Mouse (Mus musculus): ENCODE measurements around the gene Taldo1. TPM values are rescaled to one million over a fixed set of nuclear protein-coding genes. Genes with fewer than 3 reads are reported as not detected.
A peak's percentile ranks its signal among the peaks of the same experiment; 100 is the strongest.

The Taldo1 gene
- polyA plus RNA-seq, 1 experiment from 2014 or later: 269 TPM

DNA sequence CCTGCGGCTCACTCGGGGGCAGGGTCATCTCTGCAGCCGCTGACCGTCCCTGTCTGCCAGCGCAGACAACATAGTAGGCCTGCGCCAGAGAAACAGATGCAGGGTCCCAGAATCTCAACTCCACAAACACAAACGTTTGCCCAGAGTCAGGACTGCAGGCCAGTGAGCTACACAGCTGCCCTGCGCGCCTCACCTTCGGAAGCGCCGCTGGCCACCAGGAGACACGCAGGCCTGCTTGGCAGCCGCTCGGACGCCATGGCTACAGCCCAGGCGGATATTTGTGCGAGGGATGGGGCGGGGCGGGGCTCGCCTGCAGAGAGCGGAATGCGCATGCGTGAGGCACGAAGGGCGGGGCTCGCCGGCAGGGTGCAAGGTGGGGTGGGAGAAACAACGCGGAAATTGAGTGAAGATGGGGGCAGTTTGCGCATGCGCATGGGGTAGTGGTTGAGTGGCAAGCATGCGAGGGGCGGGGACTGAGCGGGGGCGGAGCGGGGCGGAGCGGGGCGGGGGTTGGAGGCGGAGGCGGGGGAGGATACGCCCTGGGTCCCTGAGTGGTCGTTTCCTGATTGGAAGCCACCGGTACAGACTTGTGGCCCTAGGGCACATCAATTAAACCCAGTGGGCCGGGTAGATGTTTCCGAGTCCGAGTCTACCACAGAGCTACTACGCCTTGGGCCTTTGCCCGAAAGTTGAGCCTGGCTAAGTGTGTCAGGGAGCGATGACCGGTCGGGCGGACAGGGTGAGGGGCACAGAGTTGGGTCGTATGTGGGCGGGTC, 22.0 kb downstream of the Taldo1 start, which contains the start of gene Gatd1:
Gatd1 (minus strand) TSS at position 328 of the 776 bp plus-strand sequence.
- peak within 1 kb of the TSS; percentile 92 for H3K4me2 ChIP-seq
- peak within 1 kb of the TSS; percentile 91 for H3K27ac ChIP-seq (replicated peaks)
- under 1% methylated on average over 51 of the region's 56 CpGs for WGBS
- H3K9me3 ChIP-seq (replicated peaks): no peaks in the 10 kb centered on the region
- peak within 1 kb of the TSS; percentile 70 for H3K4me3 ChIP-seq (replicated peaks)
- peaks cover 22% of the 10 kb centered on the region for H3K36me3 ChIP-seq
- peak within 1 kb of the TSS; percentile 88 for H3K9ac ChIP-seq (replicated peaks)
- H3K27me3 ChIP-seq (replicated peaks): no peaks in the 10 kb centered on the region
- peak; percentile 90 for ATAC-seq (ENCODE audit: low FRiP score)
- H3K4me1 ChIP-seq: peaks cover 22% of the 10 kb centered on the region

DNA sequence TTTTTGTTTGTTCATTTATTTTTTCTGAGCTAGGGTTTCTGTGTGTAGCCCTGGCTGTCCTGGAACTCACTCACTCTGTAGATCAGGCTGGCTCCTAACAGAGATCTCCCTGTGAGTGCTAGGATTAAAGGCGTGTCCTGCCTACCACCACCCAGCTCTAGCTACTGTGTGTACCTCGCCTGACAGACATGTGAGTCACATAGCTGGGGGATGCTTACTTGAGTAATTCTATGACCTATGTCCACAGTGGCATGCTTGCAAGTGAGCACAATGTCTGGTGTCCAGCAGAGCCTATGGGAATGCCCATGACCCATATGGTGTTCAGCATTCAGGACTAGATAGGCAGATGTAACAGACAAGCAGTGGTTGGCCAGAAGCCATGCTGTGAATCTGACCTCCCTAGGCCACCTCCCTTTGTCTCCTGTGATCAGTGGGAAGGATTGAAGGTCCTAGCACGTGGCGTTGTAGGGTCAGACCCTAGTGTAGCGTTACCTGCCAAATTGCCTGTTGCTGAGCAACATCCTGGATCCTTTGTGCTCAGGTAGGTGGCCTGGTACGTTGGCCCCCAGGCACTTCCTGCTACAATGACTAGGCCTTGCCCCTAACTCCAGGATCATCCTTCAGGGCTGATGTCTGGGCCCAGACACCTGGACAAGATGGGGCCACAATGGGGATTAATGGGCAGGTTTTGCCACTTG, 24.3 kb downstream of the Taldo1 start:
- WGBS: 81% methylated on average over 6 of the region's 6 CpGs
- no peaks in the 10 kb centered on the region for H3K36me3 ChIP-seq
- no peak overlapping the region for H3K27ac ChIP-seq (replicated peaks)

DNA sequence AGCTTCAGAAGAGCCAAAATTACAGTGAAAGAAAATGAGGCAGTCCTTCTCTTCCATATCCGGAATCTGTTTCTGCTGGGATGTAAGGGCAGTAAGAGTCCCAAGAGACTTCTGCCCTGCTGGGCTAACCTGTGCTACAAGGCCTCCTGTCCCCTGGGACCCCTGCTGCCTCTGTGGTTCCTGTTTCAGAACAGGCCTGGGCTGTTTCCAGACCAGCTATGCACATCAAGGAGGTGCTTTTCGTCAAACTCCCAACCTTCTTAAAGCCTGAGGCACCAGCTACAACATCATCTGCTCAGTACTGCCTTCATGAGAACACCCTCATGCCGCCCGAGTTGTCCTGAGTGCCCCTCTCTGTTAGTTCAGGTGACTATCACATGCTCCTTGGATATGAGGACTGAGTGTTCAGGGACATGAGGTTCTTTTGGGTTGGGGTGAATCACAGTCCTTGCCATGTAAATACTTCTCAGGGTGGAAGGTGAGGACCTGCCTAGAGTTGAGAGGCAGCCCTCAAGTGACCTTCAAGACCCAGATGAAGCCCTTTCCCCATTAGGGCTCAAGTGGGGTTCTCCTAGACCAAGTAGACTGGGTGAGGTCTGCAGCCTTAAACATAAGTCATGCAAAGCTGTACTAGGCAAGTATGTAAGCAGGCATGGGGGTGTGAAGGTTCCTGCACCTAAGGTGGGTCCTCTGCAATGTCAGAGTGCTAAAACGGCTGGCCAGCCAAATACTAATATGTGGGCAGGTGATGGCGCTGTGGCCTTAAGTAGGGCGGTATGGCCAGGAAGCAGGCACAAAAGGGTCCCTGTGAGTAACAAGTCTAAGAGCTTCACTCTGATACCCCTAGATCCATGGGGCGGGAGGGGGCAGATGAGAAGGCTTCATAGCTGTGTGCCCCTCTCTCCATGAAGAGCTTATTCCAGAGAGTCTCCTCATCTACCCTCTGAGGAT, 26.0 kb downstream of the Taldo1 start:
- H3K27me3 ChIP-seq (replicated peaks): no peaks in the 10 kb centered on the region
- no peak overlapping the region for H3K27ac ChIP-seq (replicated peaks)
- peaks cover 10% of the 10 kb centered on the region for H3K4me1 ChIP-seq
- no peak overlapping the region for H3K4me2 ChIP-seq
- no peak for ATAC-seq (ENCODE audit: low FRiP score)
- H3K4me3 ChIP-seq (replicated peaks): no peak overlapping the region
- no peak overlapping the region for H3K9ac ChIP-seq (replicated peaks)
- no peaks in the 10 kb centered on the region for H3K36me3 ChIP-seq
- no peaks in the 10 kb centered on the region for H3K9me3 ChIP-seq (replicated peaks)
- WGBS: 73% methylated on average over 8 of the region's 8 CpGs

More for the DNA sequence above, 24.3 kb downstream of the Taldo1 start:
- no peak overlapping the region for H3K4me3 ChIP-seq (replicated peaks)
- H3K9ac ChIP-seq (replicated peaks): no peak overlapping the region
- no peaks in the 10 kb centered on the region for H3K27me3 ChIP-seq (replicated peaks)
- peaks cover 18% of the 10 kb centered on the region for H3K4me1 ChIP-seq
- no peak for ATAC-seq (ENCODE audit: low FRiP score)
- no peak overlapping the region for H3K4me2 ChIP-seq
- H3K9me3 ChIP-seq (replicated peaks): no peaks in the 10 kb centered on the region

DNA sequence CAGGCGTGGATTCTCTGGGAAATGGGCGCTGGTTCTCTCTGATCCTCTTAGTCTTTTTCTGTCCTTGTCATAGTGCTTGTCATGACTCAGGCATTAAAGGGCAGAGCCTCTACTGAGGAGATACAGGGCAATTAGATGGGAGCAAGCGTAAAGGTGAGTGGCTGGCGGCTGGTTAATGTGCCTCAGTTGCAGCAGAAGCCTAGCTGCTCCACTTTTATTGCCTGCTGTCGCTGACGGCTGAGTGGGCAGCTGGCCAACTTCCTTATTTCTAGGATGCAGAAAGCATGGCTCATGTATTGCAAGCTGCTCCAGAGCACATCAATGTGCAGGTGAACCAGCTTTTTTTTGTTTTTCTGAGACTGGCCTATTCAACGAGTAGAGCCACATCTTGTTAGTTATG, 27.0 kb downstream of the Taldo1 start:
- H3K9me3 ChIP-seq (replicated peaks): no peaks in the 10 kb centered on the region
- H3K4me3 ChIP-seq (replicated peaks): no peak overlapping the region
- no peak for ATAC-seq (ENCODE audit: low FRiP score)
- no peaks in the 10 kb centered on the region for H3K27me3 ChIP-seq (replicated peaks)
- H3K36me3 ChIP-seq: no peaks in the 10 kb centered on the region
- H3K4me2 ChIP-seq: no peak overlapping the region
- H3K9ac ChIP-seq (replicated peaks): no peak overlapping the region
- WGBS: 39% methylated on average over 7 of the region's 7 CpGs
- H3K4me1 ChIP-seq: peaks cover 6% of the 10 kb centered on the region
- no peak overlapping the region for H3K27ac ChIP-seq (replicated peaks)

DNA sequence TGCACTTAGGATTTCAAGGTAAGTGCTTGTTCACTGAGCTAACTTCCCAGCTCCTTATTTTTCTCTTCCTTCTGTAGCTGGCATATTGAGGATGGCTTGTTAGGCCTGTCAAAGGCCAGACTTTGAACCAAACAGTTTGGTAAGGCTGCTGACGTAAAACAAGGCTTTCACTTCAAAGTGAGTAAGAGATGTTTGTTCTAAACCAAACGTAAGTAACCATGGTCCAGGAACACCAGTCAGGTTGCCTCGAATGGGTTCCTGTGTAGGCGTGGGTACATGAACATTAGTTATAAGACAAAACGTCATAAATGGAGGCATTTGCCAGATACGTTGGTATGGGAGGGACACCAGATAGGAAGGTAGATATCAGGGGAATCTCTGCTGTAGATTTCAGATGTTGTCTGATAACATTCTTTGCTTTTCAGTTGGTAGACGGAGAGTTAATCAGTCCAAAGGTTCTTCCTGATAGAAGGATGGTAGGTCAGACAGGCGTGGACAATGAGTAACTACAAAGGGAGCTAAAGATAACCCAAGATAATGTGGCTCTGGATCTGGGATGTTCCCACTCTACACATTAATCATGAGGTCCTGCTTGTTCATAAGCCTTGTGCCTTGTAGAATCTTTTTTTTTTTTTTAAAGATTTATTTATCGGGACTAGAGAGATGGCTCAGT, 28.2 kb downstream of the Taldo1 start:
- WGBS: 87% methylated on average over 9 of the region's 9 CpGs
- no peak for ATAC-seq (ENCODE audit: low FRiP score)
- no peaks in the 10 kb centered on the region for H3K27me3 ChIP-seq (replicated peaks)
- no peak overlapping the region for H3K9ac ChIP-seq (replicated peaks)
- no peak overlapping the region for H3K4me2 ChIP-seq
- no peaks in the 10 kb centered on the region for H3K36me3 ChIP-seq
- H3K4me3 ChIP-seq (replicated peaks): no peak overlapping the region
- no peak overlapping the region for H3K27ac ChIP-seq (replicated peaks)
- H3K4me1 ChIP-seq: no peaks in the 10 kb centered on the region
- no peaks in the 10 kb centered on the region for H3K9me3 ChIP-seq (replicated peaks)

DNA sequence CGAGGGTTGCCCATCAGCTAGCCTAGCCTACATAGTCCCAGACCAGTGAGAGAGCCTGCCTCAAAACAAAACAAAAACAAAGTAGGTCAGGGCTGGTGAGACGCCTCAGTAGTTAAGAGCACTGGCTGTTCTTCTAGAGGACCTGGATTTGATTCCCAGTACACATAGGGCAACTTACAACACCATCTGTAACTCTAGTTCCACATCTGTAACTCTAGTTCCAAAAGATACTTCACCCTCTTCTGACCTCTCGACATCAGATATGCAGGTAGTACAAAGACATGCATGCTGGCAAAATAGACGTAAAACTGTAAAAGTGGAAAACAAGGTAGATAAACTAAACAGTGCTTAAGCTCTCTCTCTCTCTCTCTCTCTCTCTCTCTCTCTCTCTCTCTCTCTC, 31.8 kb downstream of the Taldo1 start:
- Histone ChIP-seq H3K27me3 (replicated peaks) (no peaks in the 10 kb centered on the region), H3K4me3 (replicated peaks) (no peak overlapping the region), H3K9me3 (replicated peaks) (no peaks in the 10 kb centered on the region), H3K36me3 (peaks cover 14% of the 10 kb centered on the region), H3K9ac (replicated peaks) (no peak overlapping the region), H3K4me1 (peaks cover 10% of the 10 kb centered on the region), H3K27ac (replicated peaks) (no peak overlapping the region), H3K4me2 (no peak overlapping the region)
- WGBS: 78% methylated on average over 4 of the region's 4 CpGs
- no peak for ATAC-seq (ENCODE audit: low FRiP score)

DNA sequence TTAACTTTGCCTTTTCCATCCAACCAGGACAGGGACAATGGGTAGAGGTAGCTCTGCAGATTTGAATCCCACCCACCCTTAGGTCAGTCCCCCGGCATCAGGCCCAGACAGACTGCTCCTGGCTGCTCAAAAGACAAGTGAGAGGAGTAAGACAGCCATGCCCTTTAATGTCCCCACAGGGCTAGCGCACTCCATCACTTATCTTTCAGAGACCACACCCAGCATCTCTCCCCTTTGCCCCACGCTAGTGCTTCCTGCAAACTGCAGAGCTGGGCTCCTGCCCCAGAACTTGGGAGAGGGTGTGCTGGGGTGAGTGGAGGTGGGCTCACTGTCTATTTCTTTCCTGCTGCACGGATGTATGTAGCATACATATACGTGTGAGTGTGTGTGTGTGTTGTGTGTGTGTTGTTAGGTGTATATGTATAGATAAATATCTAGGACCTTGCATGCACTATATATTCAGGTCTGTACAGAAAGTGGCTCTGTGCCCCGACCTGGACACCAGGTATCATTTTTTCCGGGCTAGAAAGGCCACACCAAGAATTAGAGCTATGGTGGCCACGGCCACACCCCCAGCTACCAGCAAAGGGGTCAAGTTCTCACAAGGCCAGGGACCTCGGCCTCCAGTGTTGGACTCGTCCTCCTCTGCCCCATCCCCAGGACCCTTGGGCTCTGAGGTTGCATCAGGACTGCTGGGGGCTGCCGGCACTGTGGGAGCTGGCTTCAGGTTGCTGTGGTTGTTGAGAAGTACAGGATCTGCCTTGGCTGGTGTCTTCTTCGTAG, 35.1 kb downstream of the Taldo1 start:
- H3K4me2 ChIP-seq: no peak overlapping the region
- 89% methylated on average over 12 of the region's 12 CpGs for WGBS

DNA sequence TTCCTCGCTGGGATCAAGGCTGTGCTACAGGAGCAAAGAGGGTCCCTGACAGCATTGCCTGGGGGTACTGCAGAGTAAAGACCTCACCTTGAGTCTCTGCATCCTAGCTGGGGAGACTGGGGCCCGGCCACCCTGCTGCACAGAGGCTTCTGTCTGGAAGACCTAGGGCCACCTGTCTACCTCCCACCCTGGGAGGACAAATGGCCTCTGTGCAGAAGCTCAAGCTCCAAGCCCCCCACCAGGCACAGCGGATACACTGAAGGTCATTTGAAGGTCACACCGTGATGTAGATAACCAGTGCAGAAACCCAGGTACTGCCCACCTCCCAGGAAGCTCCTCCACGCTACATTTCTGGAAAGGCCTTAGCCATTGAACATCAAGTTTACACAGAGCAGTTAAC, 36.7 kb downstream of the Taldo1 start:
- Histone ChIP-seq H3K9ac (replicated peaks) (peak overlapping the region; percentile 77), H3K36me3 (peaks cover 51% of the 10 kb centered on the region), H3K27ac (replicated peaks) (peak overlapping the region; percentile 81), H3K4me1 (peaks cover 38% of the 10 kb centered on the region), H3K4me2 (peak overlapping the region; percentile 81), H3K9me3 (replicated peaks) (no peaks in the 10 kb centered on the region), H3K4me3 (replicated peaks) (peak overlapping the region; percentile 64), H3K27me3 (replicated peaks) (no peaks in the 10 kb centered on the region)
- peak; percentile 2; the same call in 1 of the 2 replicates for ATAC-seq (ENCODE audit: low FRiP score)
- WGBS: 51% methylated on average over 5 of the region's 5 CpGs

More for the DNA sequence above, 35.1 kb downstream of the Taldo1 start:
- ATAC-seq (ENCODE audit: low FRiP score): no peak
- peaks cover 26% of the 10 kb centered on the region for H3K4me1 ChIP-seq
- no peak overlapping the region for H3K27ac ChIP-seq (replicated peaks)
- H3K9ac ChIP-seq (replicated peaks): no peak overlapping the region
- H3K27me3 ChIP-seq (replicated peaks): no peaks in the 10 kb centered on the region
- H3K9me3 ChIP-seq (replicated peaks): no peaks in the 10 kb centered on the region
- peaks cover 36% of the 10 kb centered on the region for H3K36me3 ChIP-seq
- H3K4me3 ChIP-seq (replicated peaks): no peak overlapping the region

DNA sequence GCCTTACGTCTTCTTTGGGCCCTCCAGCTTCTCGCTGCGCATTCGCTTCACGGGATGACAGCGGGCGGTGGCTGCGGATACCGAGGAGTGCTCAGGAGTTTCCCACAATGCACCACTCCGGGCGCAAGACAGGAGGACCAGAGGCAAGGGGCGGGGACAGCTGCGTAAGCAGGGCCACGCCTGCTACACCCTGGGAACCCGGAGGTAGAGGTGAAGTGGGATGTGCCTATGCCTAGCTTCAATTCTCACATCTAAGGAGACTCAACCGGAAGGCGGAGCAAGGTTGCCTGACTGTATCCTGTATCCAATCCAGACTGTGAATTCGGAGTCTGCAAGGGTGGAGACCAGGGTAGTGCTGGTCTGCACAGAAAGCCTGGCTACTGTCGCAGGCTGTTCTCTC, 37.3 kb downstream of the Taldo1 start, which contains the start of gene Cend1:
Cend1 (minus strand) TSS at position 182 of the 400 bp plus-strand sequence.
- no peaks in the 10 kb centered on the region for H3K9me3 ChIP-seq (replicated peaks)
- peaks cover 44% of the 10 kb centered on the region for H3K4me1 ChIP-seq
- 2% methylated on average over 19 of the region's 19 CpGs for WGBS
- H3K4me3 ChIP-seq (replicated peaks): peak within 1 kb of the TSS; percentile 64
- H3K27ac ChIP-seq (replicated peaks): peak within 1 kb of the TSS; percentile 81
- peak within 1 kb of the TSS; percentile 77 for H3K9ac ChIP-seq (replicated peaks)
- no peaks in the 10 kb centered on the region for H3K27me3 ChIP-seq (replicated peaks)
- H3K36me3 ChIP-seq: peaks cover 51% of the 10 kb centered on the region
- H3K4me2 ChIP-seq: peak within 1 kb of the TSS; percentile 81
- ATAC-seq (ENCODE audit: low FRiP score): peak; percentile 87

DNA sequence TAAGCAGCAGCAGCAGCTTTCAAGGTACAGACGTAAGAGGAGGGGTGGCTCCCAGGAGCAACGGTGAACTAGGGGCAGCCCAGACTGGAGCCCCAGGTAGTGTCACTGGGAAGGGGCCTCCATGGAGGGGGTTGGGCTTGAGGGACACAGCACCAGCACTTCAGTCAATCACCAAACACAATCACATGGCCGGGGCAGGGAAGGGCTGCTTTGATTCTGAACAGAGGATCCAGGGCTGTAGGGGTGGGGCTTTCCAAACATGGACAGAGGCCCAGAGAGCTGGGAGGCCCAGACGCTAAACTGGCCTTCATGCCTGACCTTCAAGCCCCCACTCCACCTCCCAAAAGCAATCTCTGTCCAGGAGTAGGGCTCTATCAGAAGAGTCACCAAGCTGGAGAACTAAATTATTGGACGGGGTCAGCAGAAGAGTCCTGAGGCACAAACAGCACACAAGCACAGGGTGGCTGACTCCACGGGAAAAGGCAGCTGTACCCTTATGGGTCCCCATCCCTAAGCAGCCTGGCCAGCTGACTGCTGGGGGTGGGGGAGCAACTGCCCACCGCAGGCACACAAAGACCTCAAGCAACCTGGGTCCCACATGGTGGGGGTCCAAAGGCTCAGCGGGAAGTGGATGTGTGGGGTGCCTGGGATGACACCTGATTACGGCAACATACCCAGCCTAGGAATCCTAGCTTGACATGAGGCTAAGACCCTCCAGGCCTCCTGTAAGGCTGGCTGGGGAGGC, 38.0 kb downstream of the Taldo1 start:
- 0 out of 2 replicates have a peak, but pooled peaks have one; percentile 19 for ATAC-seq (ENCODE audit: low FRiP score)
- Histone ChIP-seq H3K27ac (replicated peaks) (peak overlapping the region; percentile 81), H3K4me2 (peak overlapping the region; percentile 81), H3K4me3 (replicated peaks) (peak overlapping the region; percentile 64; the same call in 1 of the 2 replicates), H3K4me1 (peaks cover 51% of the 10 kb centered on the region), H3K9me3 (replicated peaks) (no peaks in the 10 kb centered on the region), H3K36me3 (peaks cover 51% of the 10 kb centered on the region), H3K9ac (replicated peaks) (no peak overlapping the region), H3K27me3 (replicated peaks) (no peaks in the 10 kb centered on the region)
- 61% methylated on average over 9 of the region's 9 CpGs for WGBS

Data from neural tube, embryonic 15.5 days (tissue).